Mouse (Mus musculus): ENCODE data around the gene Agtpbp1. TPM values are rescaled to one million over a fixed set of nuclear protein-coding genes. Genes with fewer than 3 reads are reported as not detected.

Agtpbp1 gene
- polyA plus RNA-seq, 1 experiment from 2014 or later, result 13.7 TPM

- Histone ChIP-seq H3K9ac (ENCODE audit: low read depth, low read length) (no peak overlapping the region), H3K4me2 (no peak overlapping the region), H3K27me3 (ENCODE audit: control insufficient read depth, insufficient read depth, low read length) (no peaks in the 10 kb centered on the region), H3K4me3 (ENCODE audit: low read depth, low read length) (no peak overlapping the region), H3K9me3 (replicated peaks; ENCODE audit: control insufficient read depth, low read length) (no peaks in the 10 kb centered on the region), H3K36me3 (ENCODE audit: control insufficient read depth, insufficient read depth, low read length) (no peaks in the 10 kb centered on the region), H3K27ac (ENCODE audit: low read depth, low read length) (no peak overlapping the region), H3K4me1 (ENCODE audit: control insufficient read depth, insufficient read depth, low read length) (no peaks in the 10 kb centered on the region)
- no peak for ATAC-seq (replicated peaks; ENCODE audit: insufficient number of reproducible peaks, low FRiP score, low TSS enrichment)
- WGBS (ENCODE audit: insufficient replicate concordance), result 20% methylated on average over 7 of the region's 7 CpGs
These were observed 70.0 kb downstream of the Agtpbp1 start for GRCm38 (mm10) chr13:59515074-59515473.

- no peak for ATAC-seq (replicated peaks; ENCODE audit: insufficient number of reproducible peaks, low FRiP score, low TSS enrichment)
- Histone ChIP-seq H3K4me1 (ENCODE audit: control insufficient read depth, insufficient read depth, low read length) (no peaks in the 10 kb centered on the region), H3K9me3 (replicated peaks; ENCODE audit: control insufficient read depth, low read length) (no peaks in the 10 kb centered on the region), H3K9ac (ENCODE audit: low read depth, low read length) (no peak overlapping the region), H3K27me3 (ENCODE audit: control insufficient read depth, insufficient read depth, low read length) (no peaks in the 10 kb centered on the region), H3K27ac (ENCODE audit: low read depth, low read length) (no peak overlapping the region), H3K4me3 (ENCODE audit: low read depth, low read length) (no peak overlapping the region), H3K36me3 (ENCODE audit: control insufficient read depth, insufficient read depth, low read length) (no peaks in the 10 kb centered on the region), H3K4me2 (no peak overlapping the region)
- 65% methylated on average over 10 of the region's 10 CpGs for WGBS (ENCODE audit: insufficient replicate concordance)
These were observed 75.2 kb downstream of the Agtpbp1 start for GRCm38 (mm10) chr13:59509644-59510366.

- Histone ChIP-seq H3K36me3 (ENCODE audit: control insufficient read depth, insufficient read depth, low read length) (no peaks in the 10 kb centered on the region), H3K4me2 (no peak overlapping the region), H3K4me3 (ENCODE audit: low read depth, low read length) (no peak overlapping the region), H3K27me3 (ENCODE audit: control insufficient read depth, insufficient read depth, low read length) (no peaks in the 10 kb centered on the region), H3K4me1 (ENCODE audit: control insufficient read depth, insufficient read depth, low read length) (no peaks in the 10 kb centered on the region), H3K27ac (ENCODE audit: low read depth, low read length) (no peak overlapping the region), H3K9me3 (replicated peaks; ENCODE audit: control insufficient read depth, low read length) (no peaks in the 10 kb centered on the region), H3K9ac (ENCODE audit: low read depth, low read length) (no peak overlapping the region)
- no peak for ATAC-seq (replicated peaks; ENCODE audit: insufficient number of reproducible peaks, low FRiP score, low TSS enrichment)
- 65% methylated on average over 4 of the region's 4 CpGs for WGBS (ENCODE audit: insufficient replicate concordance)
These were observed 76.4 kb downstream of the Agtpbp1 start for GRCm38 (mm10) chr13:59508584-59508983.

- 61% methylated on average over 1 of the region's 1 CpGs for WGBS (ENCODE audit: insufficient replicate concordance)
- Histone ChIP-seq H3K9me3 (replicated peaks; ENCODE audit: control insufficient read depth, low read length) (no peaks in the 10 kb centered on the region), H3K27me3 (ENCODE audit: control insufficient read depth, insufficient read depth, low read length) (no peaks in the 10 kb centered on the region), H3K4me1 (ENCODE audit: control insufficient read depth, insufficient read depth, low read length) (no peaks in the 10 kb centered on the region), H3K27ac (ENCODE audit: low read depth, low read length) (no peak overlapping the region), H3K4me2 (no peak overlapping the region), H3K9ac (ENCODE audit: low read depth, low read length) (no peak overlapping the region), H3K4me3 (ENCODE audit: low read depth, low read length) (no peak overlapping the region), H3K36me3 (ENCODE audit: control insufficient read depth, insufficient read depth, low read length) (no peaks in the 10 kb centered on the region)
- no peak for ATAC-seq (replicated peaks; ENCODE audit: insufficient number of reproducible peaks, low FRiP score, low TSS enrichment)
These were observed 78.6 kb downstream of the Agtpbp1 start for GRCm38 (mm10) chr13:59506450-59506849.

GRCm38 (mm10) chr13:59505867-59506266 is 79.2 kb downstream of the Agtpbp1 start:
- no peak overlapping the region for H3K4me2 ChIP-seq
- H3K4me3 ChIP-seq (ENCODE audit: low read depth, low read length), result no peak overlapping the region
- no peaks in the 10 kb centered on the region for H3K9me3 ChIP-seq (replicated peaks; ENCODE audit: control insufficient read depth, low read length)
- no peaks in the 10 kb centered on the region for H3K27me3 ChIP-seq (ENCODE audit: control insufficient read depth, insufficient read depth, low read length)
- H3K4me1 ChIP-seq (ENCODE audit: control insufficient read depth, insufficient read depth, low read length), result no peaks in the 10 kb centered on the region
- no peak overlapping the region for H3K9ac ChIP-seq (ENCODE audit: low read depth, low read length)
- ATAC-seq (replicated peaks; ENCODE audit: insufficient number of reproducible peaks, low FRiP score, low TSS enrichment), result no peak
- 0 out of 2 replicates have a peak, but pooled peaks cover 2% of the 10 kb centered on the region for H3K36me3 ChIP-seq (ENCODE audit: control insufficient read depth, insufficient read depth, low read length)
- no peak overlapping the region for H3K27ac ChIP-seq (ENCODE audit: low read depth, low read length)
- 76% methylated on average over 4 of the region's 4 CpGs for WGBS (ENCODE audit: insufficient replicate concordance)

- Histone ChIP-seq H3K27me3 (ENCODE audit: control insufficient read depth, insufficient read depth, low read length) (no peaks in the 10 kb centered on the region), H3K9me3 (replicated peaks; ENCODE audit: control insufficient read depth, low read length) (no peaks in the 10 kb centered on the region), H3K4me3 (ENCODE audit: low read depth, low read length) (no peak overlapping the region), H3K36me3 (ENCODE audit: control insufficient read depth, insufficient read depth, low read length) (0 out of 2 replicates have a peak, but pooled peaks cover 2% of the 10 kb centered on the region), H3K4me2 (no peak overlapping the region), H3K27ac (ENCODE audit: low read depth, low read length) (no peak overlapping the region), H3K4me1 (ENCODE audit: control insufficient read depth, insufficient read depth, low read length) (no peaks in the 10 kb centered on the region), H3K9ac (ENCODE audit: low read depth, low read length) (no peak overlapping the region)
- ATAC-seq (replicated peaks; ENCODE audit: insufficient number of reproducible peaks, low FRiP score, low TSS enrichment), result no peak
- 69% methylated on average over 4 of the region's 4 CpGs for WGBS (ENCODE audit: insufficient replicate concordance)
These were observed 81.4 kb downstream of the Agtpbp1 start for GRCm38 (mm10) chr13:59503581-59503980.

GRCm38 (mm10) chr13:59499831-59500230 is 85.2 kb downstream of the Agtpbp1 start:
- ATAC-seq (replicated peaks; ENCODE audit: insufficient number of reproducible peaks, low FRiP score, low TSS enrichment), result no peak
- no peak overlapping the region for H3K27ac ChIP-seq (ENCODE audit: low read depth, low read length)
- 78% methylated on average over 6 of the region's 6 CpGs for WGBS (ENCODE audit: insufficient replicate concordance)
- no peak overlapping the region for H3K9ac ChIP-seq (ENCODE audit: low read depth, low read length)
- peaks cover 5% of the 10 kb centered on the region; the same call in 1 of the 2 replicates for H3K36me3 ChIP-seq (ENCODE audit: control insufficient read depth, insufficient read depth, low read length)
- H3K4me3 ChIP-seq (ENCODE audit: low read depth, low read length), result no peak overlapping the region
- H3K4me1 ChIP-seq (ENCODE audit: control insufficient read depth, insufficient read depth, low read length), result no peaks in the 10 kb centered on the region
- no peak overlapping the region for H3K4me2 ChIP-seq
- H3K27me3 ChIP-seq (ENCODE audit: control insufficient read depth, insufficient read depth, low read length), result no peaks in the 10 kb centered on the region
- H3K9me3 ChIP-seq (replicated peaks; ENCODE audit: control insufficient read depth, low read length), result no peaks in the 10 kb centered on the region

GRCm38 (mm10) chr13:59499374-59499773 is 85.7 kb downstream of the Agtpbp1 start:
- Histone ChIP-seq H3K4me3 (ENCODE audit: low read depth, low read length) (no peak overlapping the region), H3K4me1 (ENCODE audit: control insufficient read depth, insufficient read depth, low read length) (no peaks in the 10 kb centered on the region), H3K27ac (ENCODE audit: low read depth, low read length) (no peak overlapping the region), H3K9ac (ENCODE audit: low read depth, low read length) (no peak overlapping the region), H3K9me3 (replicated peaks; ENCODE audit: control insufficient read depth, low read length) (no peaks in the 10 kb centered on the region), H3K4me2 (no peak overlapping the region), H3K36me3 (ENCODE audit: control insufficient read depth, insufficient read depth, low read length) (peaks cover 9% of the 10 kb centered on the region; the same call in 1 of the 2 replicates), H3K27me3 (ENCODE audit: control insufficient read depth, insufficient read depth, low read length) (no peaks in the 10 kb centered on the region)
- 78% methylated on average over 2 of the region's 2 CpGs for WGBS (ENCODE audit: insufficient replicate concordance)
- ATAC-seq (replicated peaks; ENCODE audit: insufficient number of reproducible peaks, low FRiP score, low TSS enrichment), result no peak

GRCm38 (mm10) chr13:59498191-59498590 is 86.8 kb downstream of the Agtpbp1 start:
- no peak for ATAC-seq (replicated peaks; ENCODE audit: insufficient number of reproducible peaks, low FRiP score, low TSS enrichment)
- Histone ChIP-seq H3K27me3 (ENCODE audit: control insufficient read depth, insufficient read depth, low read length) (no peaks in the 10 kb centered on the region), H3K9me3 (replicated peaks; ENCODE audit: control insufficient read depth, low read length) (no peaks in the 10 kb centered on the region), H3K27ac (ENCODE audit: low read depth, low read length) (no peak overlapping the region), H3K36me3 (ENCODE audit: control insufficient read depth, insufficient read depth, low read length) (peaks cover 10% of the 10 kb centered on the region; the same call in 1 of the 2 replicates), H3K4me2 (no peak overlapping the region), H3K9ac (ENCODE audit: low read depth, low read length) (no peak overlapping the region), H3K4me1 (ENCODE audit: control insufficient read depth, insufficient read depth, low read length) (no peaks in the 10 kb centered on the region), H3K4me3 (ENCODE audit: low read depth, low read length) (no peak overlapping the region)
- 74% methylated on average over 5 of the region's 5 CpGs for WGBS (ENCODE audit: insufficient replicate concordance)
